In the genomic region with DNA sequence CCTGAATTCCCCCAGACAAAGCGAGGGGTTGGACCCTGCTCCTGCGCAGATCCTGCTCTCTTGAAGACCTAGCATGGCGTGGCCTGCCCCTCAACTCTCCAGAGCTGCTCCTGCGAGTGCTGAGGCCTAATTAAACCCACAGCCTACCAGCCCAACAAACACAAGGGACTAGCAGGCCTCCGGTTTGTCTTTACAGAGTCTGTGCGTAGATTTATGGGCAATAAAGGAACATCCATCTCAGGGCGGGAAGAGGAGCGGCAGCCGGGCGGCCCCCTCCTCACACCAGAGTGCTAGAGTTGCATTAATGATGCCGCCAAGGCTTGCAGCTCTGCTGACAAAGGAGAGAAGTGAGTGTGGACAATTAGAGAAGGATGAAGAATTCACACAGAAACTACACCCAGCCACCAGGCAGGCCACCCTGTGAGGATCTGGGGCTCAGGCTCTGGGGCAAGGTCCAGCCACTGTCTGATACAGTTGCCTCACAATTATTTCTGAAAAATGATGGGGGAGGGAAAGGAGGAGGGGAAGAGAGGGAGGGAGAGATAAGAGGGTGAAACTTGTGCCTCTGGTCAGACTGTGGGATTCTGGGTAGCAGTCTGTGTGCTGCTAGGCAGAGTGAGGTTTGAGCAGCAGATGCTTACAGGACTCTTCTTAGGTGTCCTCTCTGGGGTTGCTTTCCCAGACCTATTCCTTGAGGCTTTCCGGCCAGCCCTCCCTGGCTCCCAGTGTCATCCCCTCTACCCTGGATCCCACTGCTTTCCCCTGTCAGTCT, we compare ENCODE assay signal across 12 mouse cellular contexts. TPM values are rescaled to one million over a fixed set of nuclear protein-coding genes. Genes with fewer than 3 reads are reported as not detected.
DNase-seq lines count a peak whose midpoint lies in the region; ATAC-seq and TF ChIP-seq lines count a peak whose summit lies in the region.
"Had no signal": no experiment of that assay in that cellular context is flagged by ENCODE, and none has a peak within 500 bp of the region (broad histone marks: within the 10 kb centered on the region; RNA-seq: fewer than 3 reads in every experiment).

No protein-coding gene starts in this region.

- no peak for TF ChIP-seq CTCF in heart, adult 2 months (IDR thresholded peaks at IDR 0.05)

- no peaks in the 10 kb centered on the region for H3K79me2 ChIP-seq in heart, adult 2 months (replicated peaks; ENCODE audit: control insufficient read depth, insufficient read depth, low read length)

- H3K9ac ChIP-seq in liver, embryonic 16.5 days (ENCODE audit: low read depth, low read length) = no peak overlapping the region
- H3K9ac ChIP-seq in liver, embryonic 12.5 days = no peak overlapping the region
- peak overlapping the region; percentile 24 for H3K9ac ChIP-seq in limb, embryonic 11.5 days (ENCODE audit: low read length)
- H3K9ac ChIP-seq in neural tube, embryonic 13.5 days = peak overlapping the region; percentile 43; the same call in 1 of the 2 replicates
- no peak overlapping the region for H3K9ac ChIP-seq in heart, adult 2 months (ENCODE audit: low read depth, low read length)
- H3K9ac ChIP-seq: embryonic facial prominence, embryonic 13.5 days; liver, embryonic 13.5 days had no signal

- no peak for TF ChIP-seq EP300 in heart, adult 2 months (IDR thresholded peaks at IDR 0.05; ENCODE audit: insufficient read depth, low read depth, low read length)

- H3K27me3 ChIP-seq in liver, embryonic 16.5 days (ENCODE audit: control insufficient read depth, insufficient read depth, low read depth, low read length) = no peaks in the 10 kb centered on the region
- 0 out of 2 replicates have a peak, but pooled peaks cover 5% of the 10 kb centered on the region for H3K27me3 ChIP-seq in liver, embryonic 12.5 days (replicated peaks)
- H3K27me3 ChIP-seq in embryonic facial prominence, embryonic 10.5 days (replicated peaks; ENCODE audit: low read depth, poor library complexity, severe bottlenecking) = peaks cover 10% of the 10 kb centered on the region
- H3K27me3 ChIP-seq in limb, embryonic 11.5 days (ENCODE audit: control insufficient read depth, insufficient read depth, low read length) = no peaks in the 10 kb centered on the region
- H3K27me3 ChIP-seq in neural tube, embryonic 13.5 days = no peaks in the 10 kb centered on the region
- no peaks in the 10 kb centered on the region for H3K27me3 ChIP-seq in heart, adult 2 months (ENCODE audit: control insufficient read depth, insufficient read depth, low read length)
- H3K27me3 ChIP-seq: embryonic facial prominence, embryonic 13.5 days; liver, embryonic 13.5 days had no signal

- no peaks in the 10 kb centered on the region for H3K36me3 ChIP-seq in liver, embryonic 16.5 days (ENCODE audit: control insufficient read depth, insufficient read depth)
- H3K36me3 ChIP-seq in liver, embryonic 12.5 days = no peaks in the 10 kb centered on the region
- no peaks in the 10 kb centered on the region for H3K36me3 ChIP-seq in embryonic facial prominence, embryonic 10.5 days (replicated peaks)
- H3K36me3 ChIP-seq in limb, embryonic 11.5 days (ENCODE audit: control insufficient read depth, insufficient read depth, low read length) = no peaks in the 10 kb centered on the region
- 0 out of 2 replicates have a peak, but pooled peaks cover 5% of the 10 kb centered on the region for H3K36me3 ChIP-seq in neural tube, embryonic 13.5 days
- H3K36me3 ChIP-seq in heart, adult 2 months (ENCODE audit: control insufficient read depth, insufficient read depth, low read length) = no peaks in the 10 kb centered on the region
- H3K36me3 ChIP-seq: embryonic facial prominence, embryonic 13.5 days; liver, embryonic 13.5 days had no signal

- 0 out of 2 replicates have a peak, but pooled peaks have one; percentile 16 for ATAC-seq in liver, embryonic 16.5 days (ENCODE audit: low read depth)
- no peak for ATAC-seq in liver, embryonic 12.5 days
- ATAC-seq in limb, embryonic 11.5 days (ENCODE audit: insufficient number of reproducible peaks, low FRiP score, low TSS enrichment, low read depth) = no peak; the same call in 1 of the 2 replicates
- ATAC-seq in neural tube, embryonic 13.5 days (ENCODE audit: low read depth) = peak; percentile 57
- ATAC-seq in CD4-positive, CD25-positive, alpha-beta regulatory T cell, adult 4 months = no peak
- ATAC-seq: activated CD4-positive, CD25-positive, alpha-beta regulatory T cell, adult 4 months had no signal

- H3K9me3 ChIP-seq in liver, embryonic 16.5 days (replicated peaks; ENCODE audit: control insufficient read depth, low read length) = no peaks in the 10 kb centered on the region
- H3K9me3 ChIP-seq in liver, embryonic 12.5 days (replicated peaks) = no peaks in the 10 kb centered on the region
- H3K9me3 ChIP-seq in embryonic facial prominence, embryonic 10.5 days = no peaks in the 10 kb centered on the region
- no peaks in the 10 kb centered on the region for H3K9me3 ChIP-seq in limb, embryonic 11.5 days (ENCODE audit: control insufficient read depth, low read length)
- H3K9me3 ChIP-seq in neural tube, embryonic 13.5 days = no peaks in the 10 kb centered on the region
- H3K9me3 ChIP-seq: embryonic facial prominence, embryonic 13.5 days; liver, embryonic 13.5 days had no signal

- H3K4me2 ChIP-seq in liver, embryonic 16.5 days (ENCODE audit: low read depth, low read length) = no peak overlapping the region
- H3K4me2 ChIP-seq in liver, embryonic 12.5 days = no peak overlapping the region
- no peak overlapping the region for H3K4me2 ChIP-seq in limb, embryonic 11.5 days (ENCODE audit: low read depth, severe bottlenecking)
- no peak overlapping the region for H3K4me2 ChIP-seq in neural tube, embryonic 13.5 days
- H3K4me2 ChIP-seq: embryonic facial prominence, embryonic 13.5 days; liver, embryonic 13.5 days had no signal

- WGBS in liver, embryonic 16.5 days (ENCODE audit: insufficient replicate concordance) = 69% methylated on average over 12 of the region's 12 CpGs
- 62% methylated on average over 12 of the region's 12 CpGs for WGBS in liver, embryonic 12.5 days (ENCODE audit: insufficient replicate concordance)
- 79% methylated on average over 12 of the region's 12 CpGs for WGBS in embryonic facial prominence, embryonic 10.5 days
- WGBS in limb, embryonic 11.5 days = 16% methylated on average over 12 of the region's 12 CpGs
- WGBS in neural tube, embryonic 13.5 days = 16% methylated on average over 12 of the region's 12 CpGs
- 96% methylated on average over 12 of the region's 12 CpGs for WGBS in heart, adult 2 months

- no peak overlapping the region for H3K27ac ChIP-seq in liver, embryonic 16.5 days (ENCODE audit: low read length)
- no peak overlapping the region for H3K27ac ChIP-seq in liver, embryonic 12.5 days
- H3K27ac ChIP-seq in embryonic facial prominence, embryonic 10.5 days (replicated peaks) = peak overlapping the region; percentile 5; the same call in 1 of the 2 replicates
- peak overlapping the region; percentile 8 for H3K27ac ChIP-seq in limb, embryonic 11.5 days (replicated peaks; ENCODE audit: low read depth, low read length)
- H3K27ac ChIP-seq in neural tube, embryonic 13.5 days (replicated peaks) = peak overlapping the region; percentile 89
- no peak overlapping the region for H3K27ac ChIP-seq in heart, adult 2 months
- H3K27ac ChIP-seq: embryonic facial prominence, embryonic 13.5 days; liver, embryonic 13.5 days had no signal

- DNase-seq in embryonic facial prominence, embryonic 10.5 days (ENCODE audit: low spot score) = no peak
- DNase-seq in limb, embryonic 11.5 days (ENCODE audit: low spot score) = peak; percentile 58
- no peak for DNase-seq in heart, adult 2 months
- DNase-seq: heart, postnatal 4 days; liver, embryonic 13.5 days; thymus, postnatal 25 days had no signal

- H3K4me1 ChIP-seq in liver, embryonic 16.5 days (ENCODE audit: control insufficient read depth, low read depth, low read length) = no peaks in the 10 kb centered on the region; the same call in 1 of the 2 replicates
- H3K4me1 ChIP-seq in liver, embryonic 12.5 days = peaks cover 42% of the 10 kb centered on the region
- peaks cover 36% of the 10 kb centered on the region for H3K4me1 ChIP-seq in embryonic facial prominence, embryonic 10.5 days
- H3K4me1 ChIP-seq in limb, embryonic 11.5 days (ENCODE audit: control insufficient read depth, insufficient read depth, low read length) = peaks cover 28% of the 10 kb centered on the region
- H3K4me1 ChIP-seq in neural tube, embryonic 13.5 days (replicated peaks) = peaks cover 79% of the 10 kb centered on the region
- no peaks in the 10 kb centered on the region for H3K4me1 ChIP-seq in heart, adult 2 months (ENCODE audit: control insufficient read depth, insufficient read depth, low read length)

- intact Hi-C loops in heart, adult 2 months (cut with DNase I) = no loop called here

- H3K4me3 ChIP-seq in liver, embryonic 16.5 days (ENCODE audit: low read depth, low read length) = no peak overlapping the region
- H3K4me3 ChIP-seq in liver, embryonic 12.5 days = no peak overlapping the region
- H3K4me3 ChIP-seq in embryonic facial prominence, embryonic 10.5 days = no peak overlapping the region
- no peak overlapping the region for H3K4me3 ChIP-seq in limb, embryonic 11.5 days (ENCODE audit: low read depth, low read length)
- no peak overlapping the region for H3K4me3 ChIP-seq in neural tube, embryonic 13.5 days
- no peak overlapping the region for H3K4me3 ChIP-seq in heart, adult 2 months
- H3K4me3 ChIP-seq: embryonic facial prominence, embryonic 13.5 days; liver, embryonic 13.5 days had no signal

- no peak for TF ChIP-seq POLR2A in heart, adult 2 months (IDR thresholded peaks at IDR 0.05; ENCODE audit: insufficient read depth, low read depth, low read length)

RNA-seq across cellular contexts. Expression of gene Rtn4r, which starts 29.3 kb away (rescaled TPM):
- polyA plus RNA-seq in liver, embryonic 16.5 days (2015; fragmentation: Nextera tagmentation; extraction: Ambion mirVana) = 0.11 and 0.15 TPM in 2 replicates
- polyA plus RNA-seq in liver, embryonic 12.5 days (2016; fragmentation: Nextera tagmentation; extraction: Ambion mirVana) = 0.65 and 0.68 TPM in 2 replicates
- polyA plus RNA-seq in embryonic facial prominence, embryonic 10.5 days (2016; fragmentation: Nextera tagmentation; extraction: Ambion mirVana) = 0.87 and 1.4 TPM in 2 replicates
- 4.5 and 7.4 TPM in 2 replicates for polyA plus RNA-seq in limb, embryonic 11.5 days (2014; fragmentation: Nextera tagmentation; extraction: Ambion mirVana)
- 19.6 and 23.9 TPM in 2 replicates for polyA plus RNA-seq in neural tube, embryonic 13.5 days (2015; fragmentation: Nextera tagmentation; extraction: Ambion mirVana)
- total RNA-seq in heart, adult 2 months (2021) = 1 to 10 TPM; 2.3 to 9.8 TPM
- 31.9 and 57.8 TPM in 2 replicates for polyA plus RNA-seq in heart, adult 2 months (2012; rRNA removed)
- polyA plus RNA-seq in CD4-positive, CD25-positive, alpha-beta regulatory T cell, adult 4 months (2017; shearing (Covaris generic)) = not detected
- polyA plus RNA-seq: activated CD4-positive, CD25-positive, alpha-beta regulatory T cell, adult 4 months had no signal

Comparison
In these comparisons a context has a peak if more than half of its experiments do, and no peak if none do; other contexts are left out.
1. ATAC-seq: peak in liver, embryonic 16.5 days (single experiment) and neural tube, embryonic 13.5 days (single experiment); none in liver, embryonic 12.5 days (single experiment), limb, embryonic 11.5 days (single experiment) and CD4-positive, CD25-positive, alpha-beta regulatory T cell, adult 4 months (single experiment).
2. H3K27ac ChIP-seq: peak in embryonic facial prominence, embryonic 10.5 days (single experiment), limb, embryonic 11.5 days (single experiment) and neural tube, embryonic 13.5 days (single experiment); none in liver, embryonic 16.5 days (single experiment), liver, embryonic 12.5 days (single experiment) and heart, adult 2 months (single experiment).
3. H3K9ac ChIP-seq: peak in limb, embryonic 11.5 days (single experiment) and neural tube, embryonic 13.5 days (single experiment); none in liver, embryonic 16.5 days (single experiment), liver, embryonic 12.5 days (single experiment) and heart, adult 2 months (single experiment).